Mouse (Mus musculus): ENCODE data around the gene Kcnab2.

- TF ChIP-seq CTCF (IDR thresholded peaks at IDR 0.05; ENCODE audit: extremely low read depth, insufficient read depth, insufficient read length, insufficient replicate concordance): no peak
- TF ChIP-seq POLR2A (IDR thresholded peaks at IDR 0.05; ENCODE audit: low read depth, low read length): no peak
Measured at GRCm38 (mm10) chr4:152441536-152441935, 36.1 kb downstream of the Kcnab2 start.

All from spleen, adult 2 months (tissue).